Mouse (Mus musculus) hindbrain, embryonic 13.5 days (tissue): ENCODE measurements at regions not wholly inside any gene's neighbourhood (a gene's known extent, or its start where the extent isn't known, plus 50 kb on each side); places are given as distances from the start of the nearest gene placed in this dataset.
A peak's percentile ranks its signal among the peaks of the same experiment; 100 is the strongest.

ENCODE experiments used
- ATAC-seq: fragments of 200-750 bp; cut with Nextera tagmentation; 2 replicates; pipeline ENCODE4 v1.8.0; 2017; ENCODE audit warnings: moderate TSS enrichment; ENCODE audit not compliant: low FRiP score
- H3K27ac ChIP-seq: fragments of 300-500 bp; sonication (generic); 2 replicates; pipeline ENCODE4 v1.5.1; 2015; ENCODE audit warnings: inconsistent platforms, mild to moderate bottlenecking, moderate library complexity
- H3K27me3 ChIP-seq: fragments of 300-500 bp; sonication (generic); 2 replicates; pipeline ENCODE4 v1.6.1; 2015; ENCODE audit warnings: mild to moderate bottlenecking, inconsistent platforms
- H3K36me3 ChIP-seq: fragments of 300-500 bp; sonication (generic); 2 replicates; pipeline ENCODE4 v1.6.1; 2015; ENCODE audit warnings: mild to moderate bottlenecking, inconsistent platforms
- H3K4me1 ChIP-seq: fragments of 300-500 bp; sonication (generic); replicated peaks from 2 replicates; pipeline ENCODE4 v1.6.1; 2015; ENCODE audit warnings: inconsistent platforms
- H3K4me2 ChIP-seq: fragments of 300-500 bp; sonication (generic); 2 replicates; pipeline ENCODE4 v1.6.1; 2015; ENCODE audit warnings: inconsistent platforms, mild to moderate bottlenecking, moderate library complexity
- H3K4me3 ChIP-seq: fragments of 300-500 bp; sonication (generic); 2 replicates; pipeline ENCODE4 v1.5.1; 2015; ENCODE audit warnings: mild to moderate bottlenecking, inconsistent platforms
- H3K9ac ChIP-seq: fragments of 300-500 bp; sonication (generic); 2 replicates; pipeline ENCODE4 v1.6.1; 2015; ENCODE audit warnings: mild to moderate bottlenecking, inconsistent platforms
- H3K9me3 ChIP-seq: fragments of 300-500 bp; sonication (generic); 2 replicates; pipeline ENCODE4 v1.6.1; 2016; ENCODE audit warnings: inconsistent platforms
- WGBS: fragments of 180-500 bp; shearing (Covaris S2); methylation state at CpG from one replicate; pipeline ENCODE4 v1.1.7; 2015; 5-methylcytosine and 5-hydroxymethylcytosine counted together

DNA sequence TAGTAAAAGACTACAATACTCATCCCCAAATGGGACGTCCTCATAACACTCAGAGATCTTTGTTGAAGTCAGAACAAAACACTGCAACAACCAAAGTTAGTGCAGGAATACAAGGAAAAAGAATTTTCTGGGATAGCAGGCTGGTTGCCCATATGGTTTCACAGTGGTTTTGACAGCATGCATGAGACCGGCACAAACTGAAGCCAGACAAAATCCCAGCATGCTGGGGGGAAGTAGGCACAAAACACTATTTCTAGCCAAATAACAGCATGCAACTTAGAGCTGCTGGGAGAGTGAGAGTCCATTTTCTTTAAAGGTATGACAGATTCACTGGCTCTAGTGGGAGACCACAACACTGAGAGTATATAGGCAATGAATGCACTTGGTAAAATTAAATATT, 619.1 kb upstream of the Manea start:
- no peak overlapping the region for H3K27ac ChIP-seq
- no peaks in the 10 kb centered on the region for H3K9me3 ChIP-seq
- no peak overlapping the region for H3K4me2 ChIP-seq
- no peak overlapping the region for H3K9ac ChIP-seq
- H3K27me3 ChIP-seq: no peaks in the 10 kb centered on the region
- H3K4me3 ChIP-seq: no peak overlapping the region
- H3K4me1 ChIP-seq: no peaks in the 10 kb centered on the region
- no peak for ATAC-seq
- no peaks in the 10 kb centered on the region for H3K36me3 ChIP-seq
- WGBS: 85% methylated on average over 2 of the region's 2 CpGs

DNA sequence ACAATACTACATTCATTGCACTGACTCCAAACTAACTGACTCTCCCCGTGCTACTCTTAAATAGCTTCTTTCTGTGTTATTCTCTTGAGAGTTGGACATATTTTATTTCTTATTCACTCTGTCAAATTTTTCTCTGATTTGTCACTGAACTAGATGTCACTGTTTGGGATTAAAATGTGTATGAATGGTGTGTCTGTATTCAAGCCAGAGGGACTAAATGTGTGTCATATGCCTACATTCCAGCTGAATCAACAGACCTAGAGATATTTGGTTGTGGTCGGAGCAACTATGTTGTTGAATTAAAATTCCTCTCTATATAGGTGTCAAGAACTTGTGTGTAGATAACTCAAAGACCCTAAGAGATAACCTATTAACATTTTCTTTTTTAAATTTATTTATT, 618.2 kb upstream of the Manea start:
- Histone ChIP-seq H3K9me3 (no peaks in the 10 kb centered on the region), H3K4me3 (no peak overlapping the region), H3K9ac (no peak overlapping the region), H3K27me3 (no peaks in the 10 kb centered on the region), H3K36me3 (no peaks in the 10 kb centered on the region), H3K4me2 (no peak overlapping the region), H3K4me1 (no peaks in the 10 kb centered on the region), H3K27ac (no peak overlapping the region)
- ATAC-seq: no peak
- WGBS: 87% methylated on average over 2 of the region's 2 CpGs

DNA sequence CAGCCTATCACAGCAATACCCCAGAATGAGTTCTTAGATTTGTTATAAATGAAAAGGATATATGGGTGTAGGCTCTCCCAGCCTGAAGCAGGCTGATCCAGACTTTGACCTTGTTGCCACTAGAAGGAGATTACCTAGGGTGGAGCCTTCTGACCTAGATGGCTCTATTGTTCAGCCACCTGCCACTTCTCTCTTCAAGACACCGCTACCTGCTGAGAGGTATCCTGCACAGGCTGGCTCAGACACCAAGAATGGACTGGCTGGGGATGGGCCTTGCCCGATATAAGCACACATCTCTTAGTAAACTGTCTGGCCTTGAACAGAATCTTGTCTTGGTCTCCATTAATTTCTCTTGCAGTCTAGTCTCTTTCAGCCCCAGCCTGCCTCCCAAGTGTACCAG, 597.9 kb upstream of the Manea start:
- Histone ChIP-seq H3K27me3 (no peaks in the 10 kb centered on the region), H3K9ac (no peak overlapping the region), H3K9me3 (no peaks in the 10 kb centered on the region), H3K4me2 (no peak overlapping the region), H3K27ac (no peak overlapping the region), H3K4me1 (no peaks in the 10 kb centered on the region), H3K4me3 (no peak overlapping the region), H3K36me3 (no peaks in the 10 kb centered on the region)
- ATAC-seq: no peak
- WGBS: 96% methylated on average over 2 of the region's 2 CpGs

DNA sequence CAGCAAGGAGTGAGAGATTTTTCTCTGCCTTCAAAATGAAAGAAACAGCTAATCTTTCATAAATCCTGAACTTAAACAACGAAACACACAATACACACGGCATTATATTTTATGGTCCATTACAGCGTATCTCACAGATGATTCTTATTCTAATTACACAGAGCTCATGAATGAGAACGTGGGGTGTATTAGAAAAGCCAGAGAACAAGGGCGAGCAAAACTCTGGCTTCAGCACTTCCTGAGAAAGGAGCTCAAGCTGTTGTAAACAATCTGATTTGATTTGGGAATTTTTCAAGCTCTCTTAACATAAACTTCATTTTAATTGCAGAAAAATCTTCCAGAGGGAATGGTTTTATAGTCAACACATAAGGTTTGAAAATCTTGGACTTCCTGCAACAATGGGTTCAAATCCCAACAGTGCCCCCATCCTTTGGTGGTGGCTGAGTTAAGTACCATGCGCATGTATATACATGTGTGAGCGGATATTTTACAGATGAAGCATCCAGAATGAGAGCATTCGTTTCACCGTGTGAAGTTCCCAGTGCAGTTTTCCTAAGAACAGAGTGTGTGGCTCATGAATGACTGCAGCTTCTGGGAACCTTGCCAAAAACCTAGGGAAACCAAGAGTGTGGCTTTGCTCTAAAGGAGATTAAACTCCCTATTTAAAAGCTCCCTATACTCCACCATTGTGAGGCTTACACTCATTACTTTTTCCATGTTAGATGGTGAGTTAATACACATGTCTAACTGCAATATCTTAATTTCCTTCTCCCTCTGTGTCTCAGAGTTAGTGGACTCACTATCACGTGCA, 587.5 kb upstream of the Manea start:
- Histone ChIP-seq H3K4me1 (0 out of 2 replicates have a peak, but pooled peaks cover 2% of the 10 kb centered on the region), H3K9me3 (no peaks in the 10 kb centered on the region), H3K4me2 (no peak overlapping the region), H3K36me3 (no peaks in the 10 kb centered on the region), H3K27ac (0 out of 2 replicates have a peak overlapping the region, but pooled peaks have one; percentile 30), H3K27me3 (no peaks in the 10 kb centered on the region), H3K4me3 (no peak overlapping the region), H3K9ac (no peak overlapping the region)
- WGBS: 32% methylated on average over 10 of the region's 10 CpGs
- ATAC-seq: peak; percentile 82

DNA sequence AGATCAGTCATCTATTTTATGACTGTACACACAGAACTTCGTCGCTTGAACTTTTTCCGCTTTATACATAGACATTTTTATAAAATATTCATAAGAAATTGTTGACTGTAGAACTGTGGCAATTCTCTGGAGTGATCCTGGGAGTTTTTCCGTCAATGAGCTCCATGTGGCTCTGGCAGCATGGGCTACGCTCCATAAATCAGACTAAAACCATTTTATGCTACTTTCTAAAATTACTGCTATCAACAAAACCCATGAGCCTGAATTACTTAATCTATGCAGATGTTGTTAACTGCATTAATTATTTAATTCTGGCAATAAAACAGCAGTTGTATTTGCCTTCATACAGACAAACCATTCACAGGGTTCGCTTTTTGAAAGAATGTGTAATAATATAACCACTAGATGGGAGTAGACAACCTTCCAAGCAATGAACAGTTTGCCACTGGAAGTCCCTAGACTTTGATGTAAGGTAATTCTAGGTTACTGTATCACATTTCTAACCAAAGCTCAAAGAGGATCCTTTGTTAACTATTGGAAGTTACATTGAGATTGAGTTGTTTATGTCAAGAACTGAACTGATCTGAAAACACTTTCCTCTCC, 583.3 kb upstream of the Manea start:
- Histone ChIP-seq H3K27ac (no peak overlapping the region), H3K36me3 (no peaks in the 10 kb centered on the region), H3K9ac (no peak overlapping the region), H3K27me3 (no peaks in the 10 kb centered on the region), H3K4me3 (no peak overlapping the region), H3K9me3 (no peaks in the 10 kb centered on the region), H3K4me1 (0 out of 2 replicates have a peak, but pooled peaks cover 2% of the 10 kb centered on the region), H3K4me2 (0 out of 2 replicates have a peak overlapping the region, but pooled peaks have one; percentile 8)
- peak; percentile 81 for ATAC-seq
- WGBS: 49% methylated on average over 6 of the region's 6 CpGs

DNA sequence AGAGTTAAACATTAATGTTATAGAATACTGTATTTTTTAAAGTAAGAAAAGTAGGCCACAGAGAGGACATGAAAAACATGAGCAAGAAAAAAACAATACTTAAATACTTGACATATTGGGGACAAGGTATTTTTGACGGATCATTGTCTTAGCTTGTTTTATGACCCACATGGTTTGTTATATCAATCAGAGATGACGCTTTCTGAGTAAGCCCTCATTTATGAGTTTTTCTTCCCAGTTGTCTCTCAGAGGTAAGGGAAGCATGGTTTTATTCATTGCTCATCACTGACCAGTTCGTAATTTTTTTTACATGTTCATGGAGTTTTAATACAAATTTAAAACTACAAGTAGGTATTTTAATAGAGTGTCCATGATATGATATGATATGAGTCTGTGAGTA, 579.4 kb upstream of the Manea start:
- WGBS: 81% methylated on average over 3 of the region's 3 CpGs
- Histone ChIP-seq H3K36me3 (no peaks in the 10 kb centered on the region), H3K4me3 (no peak overlapping the region), H3K4me2 (no peak overlapping the region), H3K9me3 (no peaks in the 10 kb centered on the region), H3K4me1 (no peaks in the 10 kb centered on the region), H3K27me3 (no peaks in the 10 kb centered on the region), H3K9ac (no peak overlapping the region), H3K27ac (no peak overlapping the region)
- ATAC-seq: no peak

DNA sequence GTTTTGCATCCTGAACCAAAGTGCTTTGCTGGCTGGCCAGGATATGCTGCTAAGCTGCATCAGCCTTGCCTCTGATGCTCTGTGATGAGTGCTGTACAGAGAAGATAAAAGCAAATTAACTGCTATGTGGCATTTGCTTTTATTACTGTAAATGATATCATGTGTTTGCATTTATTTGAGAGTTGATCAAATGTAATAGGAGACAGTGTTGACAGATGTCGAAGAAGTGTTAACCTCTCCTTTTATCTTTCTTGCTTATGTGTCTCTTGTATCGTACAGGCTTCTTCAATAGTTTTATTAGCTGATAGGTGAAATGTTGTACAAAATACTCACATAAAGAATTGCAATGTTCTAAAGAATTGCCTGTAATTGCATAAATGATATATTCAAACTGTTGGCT, 541.8 kb upstream of the Manea start:
- WGBS: 86% methylated on average over 2 of the region's 2 CpGs
- no peak for ATAC-seq
- H3K9me3 ChIP-seq: no peaks in the 10 kb centered on the region
- H3K4me1 ChIP-seq: no peaks in the 10 kb centered on the region
- no peaks in the 10 kb centered on the region for H3K27me3 ChIP-seq
- no peak overlapping the region for H3K4me3 ChIP-seq
- H3K27ac ChIP-seq: no peak overlapping the region
- H3K4me2 ChIP-seq: no peak overlapping the region
- H3K36me3 ChIP-seq: no peaks in the 10 kb centered on the region
- H3K9ac ChIP-seq: no peak overlapping the region

DNA sequence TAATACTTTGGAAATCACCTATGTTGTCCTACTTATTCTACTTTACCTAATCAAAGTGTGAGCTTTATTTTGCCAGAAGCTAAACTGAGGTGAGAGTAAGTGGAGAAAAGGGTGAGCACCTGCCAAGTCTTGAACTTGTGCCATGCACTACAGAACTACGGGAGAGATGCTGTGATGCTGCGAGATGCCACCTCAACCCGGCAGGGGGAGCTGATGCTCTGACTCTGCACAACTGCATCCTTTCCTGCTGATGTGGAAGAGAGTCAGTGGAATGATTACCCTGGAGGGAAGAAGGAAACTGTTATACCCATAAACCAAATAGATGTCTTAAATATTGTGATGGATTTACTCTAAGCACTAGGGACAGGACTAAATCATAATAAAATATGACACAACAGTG, 532.3 kb upstream of the Manea start:
- Histone ChIP-seq H3K4me2 (no peak overlapping the region), H3K27me3 (no peaks in the 10 kb centered on the region), H3K9ac (no peak overlapping the region), H3K27ac (no peak overlapping the region), H3K36me3 (no peaks in the 10 kb centered on the region), H3K9me3 (no peaks in the 10 kb centered on the region), H3K4me1 (no peaks in the 10 kb centered on the region), H3K4me3 (no peak overlapping the region)
- ATAC-seq: no peak
- 30% methylated on average over 3 of the region's 3 CpGs for WGBS

DNA sequence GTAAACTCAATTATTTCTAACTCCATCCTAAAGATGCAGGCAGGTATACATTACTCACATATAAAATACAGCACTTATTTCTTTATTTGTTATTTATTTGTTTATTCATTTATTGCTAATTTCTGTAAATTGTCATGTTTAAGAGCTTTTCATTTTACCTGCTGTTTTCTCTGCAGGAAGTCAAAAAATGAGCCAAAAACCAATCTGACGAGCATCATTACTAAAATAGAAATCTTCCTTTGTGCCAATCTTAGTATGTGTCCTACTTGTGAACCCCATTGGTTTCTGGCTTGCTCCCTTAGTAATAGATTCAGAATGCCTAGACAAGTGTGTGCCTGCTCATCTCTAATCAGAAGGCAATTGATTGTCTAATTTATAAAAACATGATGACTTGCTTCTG, 495.1 kb upstream of the Manea start:
- Histone ChIP-seq H3K4me3 (no peak overlapping the region), H3K4me2 (no peak overlapping the region), H3K27me3 (no peaks in the 10 kb centered on the region), H3K9me3 (no peaks in the 10 kb centered on the region), H3K27ac (no peak overlapping the region), H3K4me1 (no peaks in the 10 kb centered on the region), H3K9ac (no peak overlapping the region), H3K36me3 (no peaks in the 10 kb centered on the region)
- 86% methylated on average over 1 of the region's 1 CpGs for WGBS
- no peak for ATAC-seq

DNA sequence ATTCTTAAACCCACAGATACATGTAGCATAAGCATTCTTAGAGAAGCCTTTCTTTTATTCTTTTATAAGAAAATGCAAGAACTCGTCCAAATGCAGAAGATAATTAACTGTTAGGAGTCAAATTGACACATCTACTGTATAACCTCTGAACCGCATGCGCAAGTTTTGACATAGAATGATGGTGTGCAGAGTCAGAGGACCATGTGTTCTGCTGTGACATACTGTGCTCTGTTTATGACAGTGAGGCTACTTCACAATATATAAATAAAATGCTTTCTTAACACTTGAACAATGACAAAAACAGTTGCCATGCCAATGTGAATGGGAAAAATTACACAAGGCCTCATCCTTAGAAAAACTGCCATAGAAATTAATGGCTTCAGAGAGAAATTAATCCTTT, 454.1 kb upstream of the Manea start:
- Histone ChIP-seq H3K9me3 (no peaks in the 10 kb centered on the region), H3K27ac (no peak overlapping the region), H3K4me1 (no peaks in the 10 kb centered on the region), H3K36me3 (no peaks in the 10 kb centered on the region), H3K4me2 (no peak overlapping the region), H3K9ac (no peak overlapping the region), H3K27me3 (no peaks in the 10 kb centered on the region), H3K4me3 (no peak overlapping the region)
- ATAC-seq: no peak
- 88% methylated on average over 3 of the region's 3 CpGs for WGBS

DNA sequence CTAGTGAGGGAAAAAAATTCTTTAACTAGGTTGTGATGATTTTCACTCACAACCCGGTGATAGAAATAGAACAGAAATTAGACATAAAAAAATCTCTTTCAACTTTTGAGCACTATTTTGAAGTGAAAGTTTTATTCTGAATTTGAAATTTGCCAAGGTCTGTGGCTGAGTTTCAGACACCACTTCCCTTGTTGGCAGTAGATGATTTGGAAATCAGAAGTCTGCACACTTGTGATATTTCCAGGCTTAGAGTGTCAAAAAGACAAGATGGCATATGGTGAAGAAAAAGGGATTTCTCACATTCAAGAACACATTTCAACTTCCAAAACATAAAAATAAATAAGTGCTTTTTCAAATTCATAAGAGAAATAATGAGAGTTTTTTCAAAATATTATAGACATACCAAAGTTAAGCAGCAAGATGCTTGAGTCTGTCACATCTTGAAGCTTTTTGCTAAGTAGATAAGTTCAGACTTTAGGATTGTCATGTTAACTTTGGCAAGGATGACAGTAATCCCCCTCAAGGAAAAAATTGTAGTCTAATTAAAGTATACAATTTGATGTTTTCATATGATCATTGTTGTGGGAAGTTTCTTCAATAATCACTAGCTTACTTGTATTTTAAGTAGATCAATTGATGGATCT, 446.6 kb upstream of the Manea start:
- 94% methylated on average over 1 of the region's 1 CpGs for WGBS
- Histone ChIP-seq H3K27ac (no peak overlapping the region), H3K9me3 (no peaks in the 10 kb centered on the region), H3K36me3 (no peaks in the 10 kb centered on the region), H3K4me1 (no peaks in the 10 kb centered on the region), H3K4me2 (no peak overlapping the region), H3K27me3 (no peaks in the 10 kb centered on the region), H3K4me3 (no peak overlapping the region), H3K9ac (no peak overlapping the region)
- ATAC-seq: no peak

DNA sequence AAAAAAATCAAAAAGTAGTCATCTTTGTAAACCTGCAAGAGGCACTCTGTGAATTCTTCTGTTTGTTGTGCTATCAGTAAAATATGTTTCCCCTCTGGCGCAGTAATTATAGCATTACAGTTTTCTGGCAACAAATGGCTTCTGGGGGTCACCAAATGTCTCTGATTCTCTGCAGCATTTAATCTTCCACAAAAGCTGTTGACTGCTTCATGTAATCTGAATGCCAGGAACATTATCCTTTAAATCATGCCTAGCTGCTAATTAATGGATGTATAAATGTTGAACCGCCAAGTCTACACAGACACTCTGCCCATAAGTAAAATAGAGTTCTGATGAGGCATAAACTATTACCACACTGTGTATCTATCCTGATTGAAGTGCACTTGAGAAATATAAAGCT, 421.2 kb upstream of the Manea start:
- WGBS: 71% methylated on average over 2 of the region's 2 CpGs
- no peak for ATAC-seq
- H3K9me3 ChIP-seq: no peaks in the 10 kb centered on the region
- H3K4me3 ChIP-seq: no peak overlapping the region
- H3K9ac ChIP-seq: no peak overlapping the region
- H3K27ac ChIP-seq: no peak overlapping the region
- H3K4me2 ChIP-seq: no peak overlapping the region
- H3K36me3 ChIP-seq: no peaks in the 10 kb centered on the region
- H3K4me1 ChIP-seq: peaks cover 6% of the 10 kb centered on the region
- H3K27me3 ChIP-seq: no peaks in the 10 kb centered on the region
